Mouse (Mus musculus) gastrocnemius, adult 18-20 months (tissue): ENCODE data around the gene Krtap19-5. TPM values are rescaled to one million over a fixed set of nuclear protein-coding genes. Genes with fewer than 3 reads are reported as not detected.

Experiments used
- DNase-seq: peaks from one replicate; pipeline ENCODE4 v3.0.0; 2021; ENCODE audit warnings: low spot score
- long read RNA-seq, 2 experiments: library from polyadenylated mRNA; stranded (forward); transcript quantifications; one replicate each; pipeline ENCODE4 v2.0.0; 2021
- total RNA-seq, 2 experiments: library from RNA; stranded (reverse); gene quantifications; 2 replicates each; pipeline ENCODE4 v1.2.3; 2021

The Krtap19-5 gene
- total RNA-seq = under 1 TPM in 1 of 2 experiments, not detected in 1; 0.53 TPM
- long read RNA-seq, experiment 1 = 0 reads
- long read RNA-seq, experiment 2 = 0 reads

DNA sequence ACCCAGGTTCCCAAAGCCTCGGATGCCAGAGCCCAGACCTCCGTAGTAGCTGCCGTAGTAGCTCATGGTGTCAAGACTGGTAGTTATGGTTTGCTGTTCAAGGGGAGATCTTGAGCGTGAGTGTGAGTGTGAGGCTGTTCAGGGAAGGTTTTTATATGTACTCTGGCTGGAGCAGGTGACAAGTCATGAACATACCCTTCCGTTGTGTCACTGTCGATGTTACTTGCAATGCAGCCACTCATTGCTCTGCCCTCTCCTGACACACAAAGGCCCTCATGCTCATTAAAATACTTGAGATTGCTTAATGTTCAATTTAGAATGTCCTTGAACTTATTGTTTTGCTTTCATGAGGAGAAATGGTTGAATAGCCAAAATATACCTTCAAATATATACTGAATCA is at the start of gene Krtap19-5:
Gene Krtap19-5 (minus strand): TSS at position 101 of the 400 bp plus-strand sequence.
- DNase-seq = no peak

DNA sequence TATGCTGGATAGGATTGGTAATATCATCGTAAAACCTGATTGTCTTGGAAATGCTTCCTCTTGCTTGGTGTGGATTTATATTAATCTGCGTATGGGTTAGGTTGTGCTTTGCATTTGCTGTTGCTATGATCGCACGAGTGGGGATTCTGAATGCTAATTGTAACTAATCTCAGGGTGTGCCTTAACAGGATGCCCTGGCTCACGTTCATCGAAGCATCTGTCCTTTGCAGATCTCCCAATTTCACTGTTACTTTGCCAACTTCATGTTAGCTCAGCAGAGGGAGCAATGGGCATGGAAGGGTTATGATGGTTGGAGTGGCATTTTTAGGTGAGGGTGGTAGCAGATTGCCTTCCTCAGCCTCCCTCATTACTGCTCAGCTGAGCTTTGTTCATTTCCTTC is 44.8 kb upstream of the Krtap19-5 start:
- DNase-seq = no peak

GRCm38 (mm10) chr16:88938252-88938651 is 42.0 kb upstream of the Krtap19-5 start:
- no peak for DNase-seq

DNA sequence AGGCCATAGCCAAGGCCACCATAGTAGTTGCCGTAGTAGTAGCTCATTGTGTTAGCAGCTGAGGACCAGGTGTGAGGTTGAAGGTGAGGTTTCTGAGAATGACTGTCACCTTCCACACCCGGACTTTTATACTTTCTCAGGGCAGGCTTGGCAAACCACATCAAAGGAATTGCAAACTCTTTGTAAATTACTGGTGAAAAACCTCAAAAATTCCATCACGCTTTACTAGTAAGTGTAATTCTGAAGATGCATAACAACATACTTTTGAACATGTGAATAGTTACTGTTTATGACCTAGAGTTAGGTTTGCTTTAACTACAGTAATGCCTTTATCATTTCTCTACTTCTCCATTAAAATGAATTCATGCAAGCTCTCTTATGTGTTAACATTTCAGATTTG is 35.9 kb upstream of the Krtap19-5 start, which contains the start of gene Krtap19-9b:
Gene Krtap19-9b (minus strand): TSS at position 101 of the 400 bp plus-strand sequence.
- no peak for DNase-seq

GRCm38 (mm10) chr16:88886870-88887269 is 9.4 kb downstream of the Krtap19-5 start:
- DNase-seq = no peak

GRCm38 (mm10) chr16:88884989-88885388 is 11.3 kb downstream of the Krtap19-5 start, which contains the start of gene Krtap19-4:
Krtap19-4 (minus strand) TSS chr16:88885089.
- no peak for DNase-seq

DNA sequence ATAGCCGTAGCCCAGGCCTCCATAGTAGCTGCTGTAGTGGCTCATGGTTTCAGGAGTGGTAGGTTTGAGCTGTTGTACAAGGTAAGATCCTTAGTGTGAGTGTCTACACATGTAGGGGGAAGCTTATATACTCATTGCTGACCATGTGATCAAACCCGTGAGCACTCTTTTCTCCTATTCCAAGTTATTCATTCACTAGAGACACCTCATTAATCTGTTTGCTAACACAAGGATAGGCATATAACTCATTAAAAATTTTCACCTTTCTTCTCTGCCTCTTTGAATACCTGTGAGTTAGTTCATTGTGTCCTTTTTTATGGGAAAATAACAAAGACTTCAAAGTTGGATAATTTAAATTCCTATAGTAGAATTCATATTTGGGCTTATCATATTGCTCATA is 18.3 kb downstream of the Krtap19-5 start, which contains the start of gene Krtap19-3:
Gene Krtap19-3 (minus strand): TSS at position 101 of the 400 bp plus-strand sequence.
- DNase-seq = no peak

DNA sequence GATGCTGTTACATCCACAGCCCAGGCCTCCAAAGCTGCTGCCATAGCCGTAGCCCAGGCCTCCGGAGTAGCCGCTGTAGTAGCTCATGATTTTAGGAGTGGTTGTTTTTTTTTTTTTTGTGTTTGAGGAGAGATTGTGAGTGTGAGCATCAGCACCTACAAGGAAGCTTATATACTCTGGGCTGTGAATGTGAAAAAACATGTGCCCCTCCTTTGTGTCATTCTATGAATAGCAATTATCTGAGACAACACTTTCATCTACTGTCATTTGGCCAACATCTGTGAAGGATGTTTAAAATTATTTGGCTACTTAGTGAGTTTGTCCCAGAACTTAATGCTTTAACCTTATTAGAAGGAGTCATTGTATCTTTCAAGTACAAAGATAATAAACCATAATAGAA is 22.1 kb downstream of the Krtap19-5 start, which contains the start of gene Krtap19-2:
Gene Krtap19-2 (minus strand): TSS at position 101 of the 400 bp plus-strand sequence.
- no peak for DNase-seq

DNA sequence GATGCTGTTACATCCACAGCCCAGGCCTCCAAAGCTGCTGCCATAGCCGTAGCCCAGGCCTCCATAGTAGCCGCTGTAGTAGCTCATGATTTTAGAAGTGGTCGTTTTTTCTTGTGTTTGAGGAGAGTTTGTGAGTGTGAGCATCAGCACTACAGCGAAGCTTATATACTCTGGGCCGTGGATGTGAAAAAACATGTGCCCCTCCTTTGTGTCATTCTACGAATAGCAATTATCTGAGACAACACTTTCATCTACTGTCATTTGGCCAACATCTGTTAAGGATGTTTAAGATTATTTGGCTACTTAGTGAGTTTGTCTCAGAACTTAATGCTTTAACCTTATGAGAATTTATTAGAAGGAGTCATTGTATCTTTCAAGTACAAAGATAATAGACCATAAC is 26.9 kb downstream of the Krtap19-5 start, which contains the start of gene Krtap19-1:
Gene Krtap19-1 (minus strand): TSS at position 101 of the 400 bp plus-strand sequence.
- no peak for DNase-seq

GRCm38 (mm10) chr16:88864887-88865407 is 31.3 kb downstream of the Krtap19-5 start:
- DNase-seq = no peak

- peak; percentile 9 for DNase-seq
These were observed 44.8 kb downstream of the Krtap19-5 start for GRCm38 (mm10) chr16:88851450-88851849.

- no peak for DNase-seq
These were observed 47.7 kb downstream of the Krtap19-5 start for GRCm38 (mm10) chr16:88848558-88848957.

DNA sequence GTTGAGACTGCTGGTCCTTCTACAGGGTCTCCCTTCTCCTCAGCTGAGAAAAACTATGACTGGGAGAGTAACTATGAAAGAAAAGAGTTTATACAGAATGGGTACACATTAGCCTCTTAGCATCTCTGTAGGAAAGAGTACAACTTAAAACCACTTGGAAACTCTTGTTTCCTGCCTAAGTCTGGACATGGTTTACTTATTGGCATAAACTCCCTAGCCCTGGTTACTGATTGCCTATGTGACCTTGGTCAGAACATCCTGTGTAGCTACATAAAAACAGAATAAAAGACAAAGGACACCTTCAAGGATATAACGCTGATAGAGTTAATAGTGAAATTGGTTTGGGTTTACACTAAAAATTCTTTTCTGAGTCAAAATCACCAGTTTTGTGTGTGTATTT is 48.9 kb downstream of the Krtap19-5 start:
- DNase-seq = no peak

Other genes starting within 250 kb of the Krtap19-5 start
- gene Krtap26-1, start 248.7 kb downstream of the Krtap19-5 start, total RNA-seq = not detected
- gene Krtap27-1, start 224.8 kb downstream of the Krtap19-5 start, total RNA-seq = not detected
- gene 2310061N02Rik, start 188.5 kb downstream of the Krtap19-5 start, total RNA-seq = not detected
- not detected for gene Krtap13-1, start 167.6 kb downstream of the Krtap19-5 start, total RNA-seq
- gene Krtap13, start 144.8 kb downstream of the Krtap19-5 start, total RNA-seq = not detected
- not detected for gene 2310034C09Rik, start 137.6 kb downstream of the Krtap19-5 start, total RNA-seq
- gene 2310057N15Rik, start 122.3 kb downstream of the Krtap19-5 start, total RNA-seq = not detected
- not detected for gene Gm5965, start 118.6 kb downstream of the Krtap19-5 start, total RNA-seq
- gene Gm20741, start 84.2 kb downstream of the Krtap19-5 start, total RNA-seq = not detected
- under 1 TPM in 1 of 2 experiments, not detected in 1; 0.66 TPM for gene Krtap15, start 76.2 kb downstream of the Krtap19-5 start, total RNA-seq
- gene Krtap14, start 70.3 kb downstream of the Krtap19-5 start, total RNA-seq = not detected
- gene Krtap19-1, start 27.0 kb downstream of the Krtap19-5 start, total RNA-seq = not detected
- gene Krtap19-2, start 22.2 kb downstream of the Krtap19-5 start, total RNA-seq = not detected
- gene Krtap19-3, start 18.4 kb downstream of the Krtap19-5 start, total RNA-seq = not detected
- gene Krtap19-4, start 11.4 kb downstream of the Krtap19-5 start, total RNA-seq = not detected
- not detected for gene Krtap19-9b, start 35.8 kb upstream of the Krtap19-5 start, total RNA-seq
- not detected for gene Krtap16-3, start 66.4 kb upstream of the Krtap19-5 start, total RNA-seq
- not detected for gene Krtap22-2, start 114.3 kb upstream of the Krtap19-5 start, total RNA-seq
- gene Gm10229, start 118.8 kb upstream of the Krtap19-5 start, total RNA-seq = not detected
- not detected for gene Krtap6-1, start 135.2 kb upstream of the Krtap19-5 start, total RNA-seq
- gene Gm10228, start 145.0 kb upstream of the Krtap19-5 start, total RNA-seq = not detected
- not detected for gene Krtap6-5, start 151.4 kb upstream of the Krtap19-5 start, total RNA-seq
- gene 1110025L11Rik, start 167.5 kb upstream of the Krtap19-5 start, total RNA-seq = not detected
- gene Krtap6-3, start 187.6 kb upstream of the Krtap19-5 start, total RNA-seq = not detected
- not detected for gene Gm6358, start 244.4 kb upstream of the Krtap19-5 start, total RNA-seq